ENCODE assay signal across 9 mouse cellular contexts in genomic region chr6:3512611-3513010, GRCm38 (mm10). TPM values are rescaled to one million over a fixed set of nuclear protein-coding genes. Genes with fewer than 3 reads are reported as not detected.
DNase-seq lines count a peak whose midpoint lies in the region; ATAC-seq and TF ChIP-seq lines count a peak whose summit lies in the region.
"Had no signal": no experiment of that assay in that cellular context is flagged by ENCODE, and none has a peak within 500 bp of the region (broad histone marks: within the 10 kb centered on the region; RNA-seq: fewer than 3 reads in every experiment).

No protein-coding gene starts in this region.

- DNase-seq in left cerebral cortex, adult 18-20 months (ENCODE audit: low spot score in 2 of 2): peak; percentile 20 to 48
- no peak for DNase-seq in left cerebral cortex, adult 11 months (ENCODE audit: low spot score)
- DNase-seq in forebrain, embryonic 11.5 days (ENCODE audit: low spot score): peak; percentile 53
- peak; percentile 36 to 47 for DNase-seq in layer of hippocampus, postnatal 10 days (ENCODE audit: low spot score in 2 of 2)
- DNase-seq in right cerebral cortex, adult 2 months (ENCODE audit: low spot score in 2 of 2): peak; percentile 33 to 41
- no peak for DNase-seq in stomach, postnatal 0 days (ENCODE audit: low spot score)
- DNase-seq in spleen, postnatal 14 days (ENCODE audit: low spot score in 2 of 2): no peak

- TF ChIP-seq CTCF in stomach, postnatal 0 days (IDR thresholded peaks at IDR 0.05; ENCODE audit: low read depth): no peak

- TF ChIP-seq EP300 in stomach, postnatal 0 days (optimal IDR thresholded peaks at IDR 0.05): no peak

- peaks cover 5% of the 10 kb centered on the region; the same call in 1 of the 2 replicates for H3K4me1 ChIP-seq in forebrain, embryonic 11.5 days (replicated peaks; ENCODE audit: control insufficient read depth, insufficient read depth, low read length)
- 0 out of 2 replicates have a peak, but pooled peaks cover 3% of the 10 kb centered on the region for H3K4me1 ChIP-seq in heart, embryonic 12.5 days (replicated peaks)
- H3K4me1 ChIP-seq in stomach, postnatal 0 days (replicated peaks; ENCODE audit: control insufficient read depth, insufficient read depth): no peaks in the 10 kb centered on the region

- H3K9ac ChIP-seq in forebrain, embryonic 11.5 days (ENCODE audit: low read length): peak overlapping the region; percentile 41
- H3K9ac ChIP-seq in heart, embryonic 12.5 days: no peak overlapping the region
- H3K9ac ChIP-seq in stomach, postnatal 0 days (ENCODE audit: low read length): no peak overlapping the region

- WGBS in forebrain, embryonic 11.5 days: 24% methylated on average over 3 of the region's 3 CpGs
- 48% methylated on average over 3 of the region's 3 CpGs for WGBS in heart, embryonic 12.5 days
- 74% methylated on average over 3 of the region's 3 CpGs for WGBS in stomach, postnatal 0 days

- H3K27me3 ChIP-seq in forebrain, embryonic 11.5 days (ENCODE audit: control insufficient read depth, insufficient read depth, low read length): no peaks in the 10 kb centered on the region
- H3K27me3 ChIP-seq in heart, embryonic 12.5 days (replicated peaks): no peaks in the 10 kb centered on the region
- no peaks in the 10 kb centered on the region for H3K27me3 ChIP-seq in stomach, postnatal 0 days (ENCODE audit: control insufficient read depth, insufficient read depth, low read length)

- peak; percentile 80 for ATAC-seq in forebrain, embryonic 11.5 days (replicated peaks; ENCODE audit: low FRiP score)
- ATAC-seq in heart, embryonic 12.5 days (ENCODE audit: insufficient number of reproducible peaks, low FRiP score): no peak
- ATAC-seq in stomach, postnatal 0 days (ENCODE audit: low FRiP score, low TSS enrichment): no peak

- H3K4me3 ChIP-seq in forebrain, embryonic 11.5 days (ENCODE audit: low read depth, low read length): no peak overlapping the region
- no peak overlapping the region for H3K4me3 ChIP-seq in heart, embryonic 12.5 days
- H3K4me3 ChIP-seq in stomach, postnatal 0 days (ENCODE audit: low read depth, low read length): no peak overlapping the region

- H3K36me3 ChIP-seq in forebrain, embryonic 11.5 days (ENCODE audit: control insufficient read depth, insufficient read depth, low read length): no peaks in the 10 kb centered on the region
- H3K36me3 ChIP-seq in heart, embryonic 12.5 days: no peaks in the 10 kb centered on the region
- no peaks in the 10 kb centered on the region for H3K36me3 ChIP-seq in stomach, postnatal 0 days (ENCODE audit: control insufficient read depth, insufficient read depth, low read length)

- H3K4me2 ChIP-seq in forebrain, embryonic 11.5 days (ENCODE audit: low read depth, low read length, severe bottlenecking): no peak overlapping the region
- no peak overlapping the region for H3K4me2 ChIP-seq in heart, embryonic 12.5 days
- no peak overlapping the region for H3K4me2 ChIP-seq in stomach, postnatal 0 days (replicated peaks; ENCODE audit: low read depth)

- peak overlapping the region; percentile 53; the same call in 1 of the 2 replicates for H3K27ac ChIP-seq in forebrain, embryonic 11.5 days (ENCODE audit: low read depth, low read length)
- H3K27ac ChIP-seq in heart, embryonic 12.5 days (ENCODE audit: poor library complexity, severe bottlenecking): no peak overlapping the region
- H3K27ac ChIP-seq in stomach, postnatal 0 days (replicated peaks): no peak overlapping the region

- no peaks in the 10 kb centered on the region for H3K9me3 ChIP-seq in forebrain, embryonic 11.5 days (ENCODE audit: control insufficient read depth, low read length)
- no peaks in the 10 kb centered on the region for H3K9me3 ChIP-seq in heart, embryonic 12.5 days (replicated peaks)
- no peaks in the 10 kb centered on the region for H3K9me3 ChIP-seq in stomach, postnatal 0 days (ENCODE audit: control insufficient read depth, low read length)

RNA-seq across cellular contexts. Expression of gene Vps50, which starts 14.4 kb away (rescaled TPM):
- 10 to 100 TPM; 57.9 to 62.0 TPM for total RNA-seq in left cerebral cortex, adult 18-20 months (2021)
- polyA plus RNA-seq in forebrain, embryonic 11.5 days (2014; fragmentation: Nextera tagmentation; extraction: Ambion mirVana): 37.5 and 50.2 TPM in 2 replicates
- total RNA-seq in layer of hippocampus, postnatal 10 days (2021): 10 to 100 TPM; 51.6 to 52.0 TPM
- 23.6 and 26.0 TPM in 2 replicates for polyA plus RNA-seq in heart, embryonic 12.5 days (2016; fragmentation: Nextera tagmentation; extraction: Ambion mirVana)
- polyA plus RNA-seq in stomach, postnatal 0 days (2015; fragmentation: Nextera tagmentation; extraction: Ambion mirVana): 14.4 and 15.3 TPM in 2 replicates

RNA-seq across cellular contexts. Expression of gene Hepacam2, which starts 14.5 kb away (rescaled TPM):
- total RNA-seq in left cerebral cortex, adult 18-20 months (2021): under 1 TPM; 0.23 to 0.77 TPM
- polyA plus RNA-seq in forebrain, embryonic 11.5 days (2014; fragmentation: Nextera tagmentation; extraction: Ambion mirVana): 1.2 and 1.3 TPM in 2 replicates
- under 1 TPM; 0.30 to 0.87 TPM for total RNA-seq in layer of hippocampus, postnatal 10 days (2021)
- not detected in 2 replicates for polyA plus RNA-seq in heart, embryonic 12.5 days (2016; fragmentation: Nextera tagmentation; extraction: Ambion mirVana)
- 1.3 and 1.4 TPM in 2 replicates for polyA plus RNA-seq in stomach, postnatal 0 days (2015; fragmentation: Nextera tagmentation; extraction: Ambion mirVana)
- total RNA-seq: hematopoietic stem cell, adult 5-6 weeks had no signal

Comparison
In these comparisons a context has a peak if more than half of its experiments do, and no peak if none do; other contexts are left out.
1. DNase-seq: peak in left cerebral cortex, adult 18-20 months (2 of 2), forebrain, embryonic 11.5 days (single experiment), layer of hippocampus, postnatal 10 days (2 of 2) and right cerebral cortex, adult 2 months (2 of 2); none in left cerebral cortex, adult 11 months (single experiment), stomach, postnatal 0 days (single experiment) and spleen, postnatal 14 days (0 of 2).